11 mouse cellular contexts compared by ENCODE assay signal in genomic region chr17:87973261-87974167, GRCm38 (mm10). TPM values are rescaled to one million over a fixed set of nuclear protein-coding genes. Genes with fewer than 3 reads are reported as not detected.
A peak's percentile ranks its signal among the peaks of the same experiment; 100 is the strongest.
DNase-seq lines count a peak whose midpoint lies in the region; ATAC-seq and TF ChIP-seq lines count a peak whose summit lies in the region.
"Had no signal": no experiment of that assay in that cellular context is flagged by ENCODE, and none has a peak within 500 bp of the region (broad histone marks: within the 10 kb centered on the region; RNA-seq: fewer than 3 reads in every experiment).

No protein-coding gene starts in this region.

- no peak overlapping the region for H3K27ac ChIP-seq in lung, embryonic 15.5 days
- no peak overlapping the region for H3K27ac ChIP-seq in forebrain, embryonic 13.5 days
- H3K27ac ChIP-seq in liver, embryonic 15.5 days (replicated peaks) = no peak overlapping the region

- DNase-seq in lung, adult 2 months = no peak
- DNase-seq in R1 (ENCODE audit: low read depth, low spot score) = peak; percentile 99
- no peak for DNase-seq in left cerebral cortex, postnatal 4 days
- no peak for DNase-seq in embryo, embryonic 10 days (ENCODE audit: low spot score)
- DNase-seq: cerebellum, postnatal 25 days had no signal

- TF ChIP-seq POLR2A in lung, adult 2 months (IDR thresholded peaks at IDR 0.05; ENCODE audit: borderline replicate concordance, extremely low read depth, low read depth, low read length) = no peak

- peak overlapping the region; percentile 66 for H3K4me2 ChIP-seq in lung, embryonic 15.5 days
- peak overlapping the region; percentile 76; the same call in 1 of the 2 replicates for H3K4me2 ChIP-seq in forebrain, embryonic 13.5 days
- H3K4me2 ChIP-seq in liver, embryonic 15.5 days = peak overlapping the region; percentile 96

- peaks cover 17% of the 10 kb centered on the region for H3K4me1 ChIP-seq in lung, embryonic 15.5 days
- no peaks in the 10 kb centered on the region for H3K4me1 ChIP-seq in lung, adult 2 months (ENCODE audit: control insufficient read depth, insufficient read depth, low read length)
- peaks cover 27% of the 10 kb centered on the region for H3K4me1 ChIP-seq in forebrain, embryonic 13.5 days
- H3K4me1 ChIP-seq in liver, embryonic 15.5 days (replicated peaks) = peaks cover 44% of the 10 kb centered on the region

- 0 out of 2 replicates have a peak overlapping the region, but pooled peaks have one; percentile 96 for H3K4me3 ChIP-seq in lung, embryonic 15.5 days
- H3K4me3 ChIP-seq in lung, adult 2 months (replicated peaks; ENCODE audit: extremely low read depth, low read depth, low read length) = no peak overlapping the region
- H3K4me3 ChIP-seq in forebrain, embryonic 13.5 days = no peak overlapping the region
- peak overlapping the region; percentile 97; the same call in 1 of the 2 replicates for H3K4me3 ChIP-seq in liver, embryonic 15.5 days (replicated peaks)

- no peak for ATAC-seq in lung, embryonic 15.5 days (ENCODE audit: borderline replicate concordance, extremely low read depth, low FRiP score, low TSS enrichment)
- ATAC-seq in forebrain, embryonic 13.5 days = no peak
- ATAC-seq in liver, embryonic 15.5 days (ENCODE audit: insufficient read depth) = no peak

- no peak overlapping the region for H3K9ac ChIP-seq in lung, embryonic 15.5 days
- H3K9ac ChIP-seq in forebrain, embryonic 13.5 days = no peak overlapping the region
- H3K9ac ChIP-seq in liver, embryonic 15.5 days = no peak overlapping the region

- 63% methylated on average over 10 of the region's 10 CpGs for WGBS in lung, embryonic 15.5 days
- WGBS in lung, adult 2 months = 68% methylated on average over 10 of the region's 10 CpGs
- WGBS in forebrain, embryonic 13.5 days = 68% methylated on average over 10 of the region's 10 CpGs
- 72% methylated on average over 10 of the region's 10 CpGs for WGBS in liver, embryonic 15.5 days (ENCODE audit: insufficient replicate concordance)

- no peaks in the 10 kb centered on the region for H3K27me3 ChIP-seq in lung, embryonic 15.5 days
- H3K27me3 ChIP-seq in forebrain, embryonic 13.5 days = no peaks in the 10 kb centered on the region
- H3K27me3 ChIP-seq in liver, embryonic 15.5 days = no peaks in the 10 kb centered on the region

- intact Hi-C loops in left cerebral cortex, postnatal 4 days (cut with DNase I) = no loop called here

- no peaks in the 10 kb centered on the region for H3K36me3 ChIP-seq in lung, embryonic 15.5 days
- peaks cover 11% of the 10 kb centered on the region for H3K36me3 ChIP-seq in forebrain, embryonic 13.5 days (ENCODE audit: poor library complexity, severe bottlenecking)
- peaks cover 16% of the 10 kb centered on the region for H3K36me3 ChIP-seq in liver, embryonic 15.5 days (replicated peaks)

- no peaks in the 10 kb centered on the region for H3K9me3 ChIP-seq in lung, embryonic 15.5 days
- no peaks in the 10 kb centered on the region for H3K9me3 ChIP-seq in forebrain, embryonic 13.5 days (replicated peaks)
- no peaks in the 10 kb centered on the region for H3K9me3 ChIP-seq in liver, embryonic 15.5 days (replicated peaks)

- no peak for TF ChIP-seq CTCF in lung, adult 2 months (IDR thresholded peaks at IDR 0.05; ENCODE audit: insufficient read depth, low read length)

RNA-seq across cellular contexts. Expression of gene Msh6, which starts 1.3 kb away (rescaled TPM):
- 56.5 and 57.9 TPM in 2 replicates for polyA plus RNA-seq in lung, embryonic 15.5 days (2015; fragmentation: Nextera tagmentation; extraction: Ambion mirVana)
- polyA plus RNA-seq in lung, adult 2 months (2012; rRNA removed) = 2.0 and 3.2 TPM in 2 replicates
- 52.6 and 58.7 TPM in 2 replicates for polyA plus RNA-seq in forebrain, embryonic 13.5 days (2015; fragmentation: Nextera tagmentation; extraction: Ambion mirVana)
- polyA plus RNA-seq in liver, embryonic 15.5 days (2015; fragmentation: Nextera tagmentation; extraction: Ambion mirVana) = 24.5 TPM in 2 replicates
- 10 to 100 TPM; 20.7 to 21.0 TPM for total RNA-seq in left cerebral cortex, postnatal 4 days (2021)

RNA-seq across cellular contexts. Expression of gene Rpl36-ps4, which starts 52.7 kb away (rescaled TPM):
- not detected in 2 replicates for polyA plus RNA-seq in lung, embryonic 15.5 days (2015; fragmentation: Nextera tagmentation; extraction: Ambion mirVana)
- polyA plus RNA-seq in lung, adult 2 months (2012; rRNA removed) = not detected in 2 replicates
- not detected in 2 replicates for polyA plus RNA-seq in forebrain, embryonic 13.5 days (2015; fragmentation: Nextera tagmentation; extraction: Ambion mirVana)
- polyA plus RNA-seq in liver, embryonic 15.5 days (2015; fragmentation: Nextera tagmentation; extraction: Ambion mirVana) = not detected in 2 replicates
- not detected for total RNA-seq in left cerebral cortex, postnatal 4 days (2021)
- total RNA-seq: gastrocnemius, adult 8-10 months; left cerebral cortex, adult 2 months had no signal
- polyA plus RNA-seq: neural tube, embryonic 14.5 days had no signal

Comparison
In these comparisons a context has a peak if more than half of its experiments do, and no peak if none do; other contexts are left out.
1. H3K4me3 ChIP-seq: peak in lung, embryonic 15.5 days (single experiment) and liver, embryonic 15.5 days (single experiment); none in lung, adult 2 months (single experiment) and forebrain, embryonic 13.5 days (single experiment).
2. Peak in every context shown above with its lines, with median percentiles within 50 percentile points of each other: H3K4me2 ChIP-seq.